Mouse (Mus musculus): ENCODE data around the gene Eif4e2.
A peak's percentile ranks its signal among the peaks of the same experiment; 100 is the strongest.

- TF ChIP-seq POLR2A (IDR thresholded peaks at IDR 0.05; ENCODE audit: low read depth, low read length), result no peak
- TF ChIP-seq CTCF (IDR thresholded peaks at IDR 0.05; ENCODE audit: extremely low read depth, insufficient read depth, insufficient read length, insufficient replicate concordance), result peak; percentile 71; the same call in 1 of the 2 replicates
Observed at GRCm38 (mm10) chr1:87245929-87246815, 32.5 kb downstream of the Eif4e2 start.
